Mouse (Mus musculus): ENCODE results near the gene Pakap. TPM values are rescaled to one million over a fixed set of nuclear protein-coding genes. Genes with fewer than 3 reads are reported as not detected.

Gene Pakap
- total RNA-seq, 2 experiments from 2014 or later: 19.1 to 19.2 TPM

Other genes with a start within 250 kb of the Pakap start
- 10 to 100 TPM; 12.9 to 13.7 TPM for gene Palm2, start 133.9 kb upstream of the Pakap start, total RNA-seq (2021)
- gene Akap2, start 149.5 kb downstream of the Pakap start, total RNA-seq (2021): 10 to 100 TPM; 53.8 to 60.0 TPM